Mouse (Mus musculus) ovary, postnatal 10 days (tissue): Measurements from ENCODE around the gene Cdc27.
"Not testable (repeated sequence)": the region's sequence is repeated elsewhere in the genome, so short reads cannot be mapped to it uniquely, and the experiment has no call there.

Experiments
- DNase-seq: peaks from one replicate; pipeline ENCODE4 v3.0.0; 2022; ENCODE audit warnings: low spot score

The Cdc27 gene

DNA sequence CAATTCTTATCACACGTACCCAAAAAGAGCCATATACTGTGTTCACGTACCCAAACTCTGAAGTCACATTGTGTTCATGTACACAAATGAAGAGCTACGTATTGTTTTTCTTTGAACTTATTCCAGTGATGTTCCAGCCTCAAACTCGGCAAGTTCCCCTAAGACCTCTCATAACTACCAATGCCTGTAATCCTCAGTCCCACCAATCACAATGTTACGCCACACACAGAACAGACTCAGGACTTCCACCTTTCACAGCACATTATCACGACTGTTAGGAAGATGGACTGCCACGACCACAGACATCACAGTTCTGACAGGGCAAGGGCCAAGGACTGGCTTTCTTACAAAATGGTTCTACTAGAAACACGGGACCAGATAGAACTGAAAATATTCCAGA is 20.1 kb upstream of the Cdc27 start:
- not testable (repeated sequence) for DNase-seq

DNA sequence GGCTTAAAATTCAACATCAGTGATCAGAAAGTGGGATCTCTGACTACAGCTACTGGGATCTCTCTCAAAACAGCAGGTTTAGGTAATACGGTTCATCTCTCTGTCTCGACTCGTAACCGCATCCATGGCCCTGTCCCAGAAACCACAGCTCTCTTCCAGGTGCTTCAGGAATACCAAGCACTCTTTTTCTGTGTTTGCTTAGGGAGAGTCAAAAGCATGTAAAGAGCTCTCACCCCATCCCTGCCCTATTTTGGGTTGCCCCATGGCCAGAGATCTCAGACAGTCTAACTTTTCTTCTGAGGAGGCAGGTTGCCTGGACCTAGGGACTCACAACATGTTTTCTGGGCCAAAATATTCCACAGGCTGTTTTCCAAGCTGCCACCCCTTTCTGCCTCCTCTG is 17.9 kb upstream of the Cdc27 start:
- DNase-seq: no peak

DNA sequence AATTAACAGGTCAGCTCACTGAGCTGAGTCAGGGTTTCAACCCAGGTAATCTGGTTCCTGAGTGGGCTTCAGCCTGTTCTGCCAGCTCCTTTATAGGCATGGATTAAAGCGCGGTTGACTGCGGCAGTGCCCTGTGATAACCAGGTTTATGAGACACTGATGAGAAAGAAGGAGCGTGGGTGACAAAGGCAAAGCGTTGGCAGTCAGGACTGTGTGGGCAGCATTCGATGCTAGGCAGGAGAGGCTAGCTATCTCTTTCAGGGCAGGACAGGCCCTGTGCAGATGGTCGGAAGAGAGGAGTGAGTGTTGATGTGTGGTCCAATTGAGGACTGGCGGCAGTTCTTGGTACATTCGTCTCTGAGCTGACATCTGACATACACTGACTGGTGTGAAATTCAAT is 17.3 kb upstream of the Cdc27 start:
- no peak for DNase-seq

DNA sequence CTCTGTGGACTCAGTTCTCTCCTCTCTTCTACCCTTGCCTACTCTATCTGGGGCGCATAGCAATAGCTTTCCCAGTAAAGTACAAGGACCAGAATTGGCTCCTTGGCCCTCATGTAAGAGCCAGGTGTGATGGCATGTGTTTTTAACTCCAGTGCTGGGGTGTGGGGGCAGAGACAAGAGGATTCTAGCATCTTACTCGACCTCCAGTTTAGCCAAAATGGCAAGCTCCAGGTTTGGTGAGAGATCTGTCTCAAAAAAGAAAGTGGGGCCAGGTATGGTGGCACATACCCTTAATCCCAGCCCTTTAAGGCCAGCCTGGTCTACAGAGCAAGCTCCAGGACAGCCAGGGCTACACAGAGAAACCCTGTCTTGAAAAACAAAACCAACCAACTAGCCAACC is 16.4 kb upstream of the Cdc27 start:
- DNase-seq: no peak

DNA sequence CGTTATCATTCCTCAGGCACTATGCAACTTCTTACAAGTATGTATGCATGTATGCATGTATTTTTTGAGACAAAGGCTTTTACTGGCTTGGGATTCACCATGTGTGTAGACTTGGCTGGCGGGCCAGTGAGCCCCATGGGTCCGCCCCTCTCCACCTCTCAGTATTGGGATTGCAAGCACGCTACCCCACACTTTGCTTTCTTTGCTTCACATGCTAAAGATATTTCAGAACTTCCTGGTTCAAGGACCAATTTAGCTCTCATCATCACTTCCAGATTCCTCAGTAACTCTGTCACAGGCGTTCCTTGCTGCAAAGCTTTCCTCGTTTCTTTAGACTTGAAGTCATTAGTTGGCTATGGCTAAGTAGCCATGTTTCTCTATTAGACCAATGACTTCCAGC is 15.7 kb upstream of the Cdc27 start:
- no peak for DNase-seq

DNA sequence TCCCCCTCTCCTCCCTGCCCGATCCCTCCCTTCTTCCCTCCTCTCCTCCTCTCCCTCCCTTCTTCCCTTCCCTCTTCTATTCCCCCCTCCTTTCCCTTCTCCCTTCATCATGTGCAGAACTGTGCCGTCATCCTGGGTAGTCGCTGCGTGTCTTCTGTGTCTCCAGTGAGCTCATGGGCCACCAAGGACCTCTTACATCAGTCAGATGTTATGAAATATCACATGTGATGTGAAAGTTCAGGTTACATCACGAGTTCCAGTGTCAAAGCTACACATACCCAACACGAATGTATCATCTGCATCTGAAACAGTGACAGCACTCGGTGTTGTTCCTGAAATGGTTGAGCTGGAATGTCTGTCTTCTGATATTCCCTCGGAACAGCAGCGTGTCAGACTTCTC is 14.8 kb upstream of the Cdc27 start:
- DNase-seq: no peak

DNA sequence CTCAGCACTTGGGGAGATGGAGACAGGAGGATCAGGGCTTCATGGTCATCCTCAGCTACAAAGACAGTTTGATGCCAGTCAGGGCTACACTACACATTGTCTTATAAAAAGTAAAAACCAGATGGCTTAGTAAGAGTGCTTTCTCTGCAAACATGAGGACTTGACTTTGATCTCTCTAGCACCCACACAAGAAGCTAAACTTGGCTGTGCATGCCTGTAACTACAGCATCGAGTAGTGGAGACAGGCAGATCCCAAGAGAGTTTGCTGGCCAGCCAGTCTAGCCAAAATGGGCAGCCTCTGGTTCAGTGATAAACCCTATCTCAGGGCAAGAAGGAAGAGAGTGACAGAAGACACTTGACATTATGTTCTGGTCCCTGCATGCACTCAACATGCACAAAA is 13.1 kb upstream of the Cdc27 start:
- DNase-seq: no peak

DNA sequence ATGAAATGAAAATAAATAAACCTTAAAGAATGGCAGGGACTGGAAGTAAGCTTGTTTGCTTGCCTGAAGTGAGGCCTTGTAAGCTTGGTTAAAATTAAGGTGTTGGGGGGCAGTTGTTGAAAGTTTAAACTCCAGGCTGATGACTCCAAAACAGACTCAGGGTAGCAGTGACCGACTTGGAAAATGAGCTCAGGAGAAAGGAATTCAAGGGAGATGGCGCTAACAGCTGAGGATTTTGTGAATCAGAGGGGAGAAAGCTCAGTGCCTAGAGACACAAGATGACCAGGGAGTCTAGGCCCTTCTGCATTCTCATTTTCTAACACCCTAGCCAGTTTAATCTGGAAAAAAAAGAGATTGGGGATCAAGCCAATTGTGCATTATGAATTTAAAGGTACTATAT is 10.6 kb upstream of the Cdc27 start:
- no peak for DNase-seq

DNA sequence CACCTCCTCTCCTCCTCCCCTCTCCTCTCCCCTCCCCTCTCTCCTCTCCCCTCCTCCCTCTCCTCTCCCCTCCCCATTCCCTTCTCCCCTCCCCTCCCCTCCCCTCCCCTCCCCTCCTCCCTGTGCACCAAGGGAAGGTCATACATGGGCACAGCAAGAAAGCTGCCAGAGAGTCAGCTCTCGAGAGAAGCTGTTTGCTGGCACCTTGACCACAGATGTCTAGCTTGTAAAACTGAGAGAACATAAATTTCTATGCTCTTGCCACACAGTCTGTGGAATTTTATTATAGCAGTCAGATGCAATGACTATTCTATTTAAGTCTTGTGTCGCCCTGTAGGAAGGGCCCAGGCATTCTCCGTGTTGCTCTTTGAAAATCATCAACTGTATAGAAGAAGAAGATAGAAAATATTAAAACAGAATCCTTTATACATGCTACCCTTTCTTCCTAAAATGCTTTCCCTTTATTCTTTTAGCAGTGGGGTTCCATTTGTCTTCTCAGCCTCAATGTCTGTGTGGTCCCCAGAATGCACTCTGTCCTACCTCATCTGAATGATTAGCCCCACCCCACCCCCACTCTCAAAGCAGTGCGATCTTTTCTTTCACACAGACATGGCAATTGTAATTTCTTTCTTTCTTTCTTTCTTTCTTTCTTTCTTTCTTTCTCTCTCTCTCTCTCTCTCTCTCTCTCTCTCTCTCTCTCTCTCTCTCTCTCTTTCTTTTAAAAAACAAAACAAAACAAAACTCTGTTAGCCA is 8.4 kb upstream of the Cdc27 start:
- DNase-seq: no peak

DNA sequence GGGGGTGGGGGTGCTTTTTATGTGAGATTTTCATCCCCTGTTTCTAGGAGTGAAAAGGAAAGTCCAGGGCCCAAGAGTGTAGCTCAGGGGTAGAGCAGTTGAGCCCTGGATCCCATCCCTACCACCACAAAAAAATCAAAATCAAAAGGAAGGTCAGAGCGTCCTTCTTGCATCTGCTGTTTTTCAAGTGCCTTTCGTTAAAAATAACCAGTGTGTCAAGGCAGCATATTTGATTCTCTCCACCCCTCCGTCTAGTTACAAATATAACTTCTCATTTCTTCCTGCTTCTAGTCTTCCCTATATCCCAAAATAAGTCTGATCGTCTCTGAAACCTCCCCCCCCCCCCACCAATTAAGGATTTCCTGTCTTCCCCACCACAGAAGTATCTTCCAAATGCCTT is 7.6 kb upstream of the Cdc27 start:
- no peak for DNase-seq

DNA sequence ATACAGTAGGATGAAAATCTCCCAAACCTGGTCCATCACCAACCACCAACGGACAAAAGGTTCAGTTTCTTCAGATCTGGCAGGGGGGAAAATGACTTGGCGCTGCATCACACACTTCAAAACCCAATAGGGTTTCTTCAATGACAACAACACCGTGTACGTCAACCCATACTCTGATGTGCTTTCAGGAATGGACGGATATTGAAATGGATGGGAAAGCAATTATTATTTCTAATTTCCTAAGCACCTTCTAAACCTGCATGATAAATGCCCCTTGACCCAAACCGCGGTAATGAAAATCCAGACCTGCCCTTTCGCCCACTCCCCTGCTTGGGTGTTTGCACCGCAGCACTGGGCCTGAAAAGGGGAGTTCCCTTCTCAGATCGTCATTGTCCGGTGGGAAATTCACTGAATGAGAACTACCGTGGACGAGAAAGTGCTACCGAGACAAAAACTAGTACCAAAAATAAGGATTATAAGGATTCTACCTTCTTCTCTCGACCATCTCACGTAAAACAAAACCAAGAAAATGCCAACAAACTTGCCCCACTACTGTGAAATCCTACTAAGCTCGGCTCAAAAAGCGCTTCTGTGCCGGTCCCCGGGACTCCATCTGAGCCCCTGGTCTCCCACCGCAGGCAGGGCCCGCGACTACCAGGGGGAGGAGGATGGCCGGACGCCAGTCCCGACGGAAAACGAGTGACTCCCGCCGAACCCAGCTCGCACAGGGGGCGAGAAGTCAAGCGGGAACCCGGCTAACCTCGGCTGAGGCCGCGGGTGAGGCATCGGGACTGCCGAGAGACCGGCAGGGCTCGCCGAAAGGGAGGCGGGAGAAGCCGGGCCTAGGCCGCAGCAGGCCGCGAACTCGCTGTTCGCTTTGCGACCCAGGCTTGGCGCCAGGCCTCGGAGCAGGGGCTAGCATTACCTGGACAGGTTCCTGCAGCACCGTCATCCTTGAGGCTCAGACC is 698 bp downstream of the Cdc27 start:
- peak; percentile 7 for DNase-seq

DNA sequence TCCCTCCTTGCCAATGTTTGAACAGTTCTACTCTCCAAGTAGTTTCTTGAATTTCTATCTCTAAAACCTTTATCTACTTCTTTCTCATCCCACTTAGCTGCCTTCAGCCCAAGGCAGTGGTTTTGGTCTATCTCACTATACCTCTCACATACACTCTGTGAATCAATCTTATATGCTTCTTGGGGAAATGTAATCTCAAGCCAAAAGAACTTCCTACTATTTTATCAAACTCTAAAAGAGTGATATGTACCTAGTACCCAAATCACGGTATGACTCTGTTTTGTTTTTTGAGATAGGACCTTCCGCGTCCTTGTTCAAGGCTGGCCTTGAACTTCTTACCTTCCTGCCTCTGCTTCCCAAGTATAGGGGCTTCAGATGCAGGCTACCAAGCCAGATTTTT is 2.9 kb downstream of the Cdc27 start:
- no peak for DNase-seq

DNA sequence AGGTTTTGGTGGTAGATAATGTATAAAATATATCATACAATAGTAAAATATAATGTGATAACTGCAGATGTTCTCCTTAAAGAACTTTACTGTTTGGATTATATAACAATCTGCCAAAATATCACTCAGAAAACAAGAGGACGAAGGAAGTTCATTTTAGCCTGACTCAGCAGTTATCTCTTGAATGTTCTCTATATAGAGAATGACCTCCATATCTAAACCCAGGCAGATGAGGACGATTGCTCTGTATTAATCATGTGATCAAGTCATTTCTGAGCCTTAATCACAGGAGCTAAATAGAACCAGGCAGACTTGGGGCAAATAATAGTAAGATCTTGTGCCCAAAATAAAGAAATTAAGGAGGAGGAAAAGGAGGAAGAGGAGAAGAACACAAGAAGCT is 5.9 kb downstream of the Cdc27 start:
- DNase-seq: no peak

DNA sequence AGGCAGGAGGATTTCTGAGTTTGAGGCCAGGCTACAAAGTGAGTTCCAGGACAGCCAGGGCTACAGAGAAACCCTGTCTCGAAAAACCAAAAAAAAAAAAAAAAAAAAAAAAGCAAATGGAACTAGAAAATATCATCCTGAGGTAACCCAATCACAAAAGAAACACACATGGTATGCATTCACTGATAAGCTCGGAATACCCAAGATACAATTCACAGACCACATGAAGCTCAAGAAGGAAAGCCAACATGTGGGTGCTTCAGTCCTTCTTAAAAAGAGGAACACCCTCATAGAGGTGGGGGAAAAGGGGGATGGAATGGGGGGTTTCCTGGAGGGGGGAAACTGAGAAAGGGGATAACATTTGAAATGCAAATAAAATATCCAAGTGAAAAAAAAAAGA is 7.1 kb downstream of the Cdc27 start:
- DNase-seq: not testable (repeated sequence)

DNA sequence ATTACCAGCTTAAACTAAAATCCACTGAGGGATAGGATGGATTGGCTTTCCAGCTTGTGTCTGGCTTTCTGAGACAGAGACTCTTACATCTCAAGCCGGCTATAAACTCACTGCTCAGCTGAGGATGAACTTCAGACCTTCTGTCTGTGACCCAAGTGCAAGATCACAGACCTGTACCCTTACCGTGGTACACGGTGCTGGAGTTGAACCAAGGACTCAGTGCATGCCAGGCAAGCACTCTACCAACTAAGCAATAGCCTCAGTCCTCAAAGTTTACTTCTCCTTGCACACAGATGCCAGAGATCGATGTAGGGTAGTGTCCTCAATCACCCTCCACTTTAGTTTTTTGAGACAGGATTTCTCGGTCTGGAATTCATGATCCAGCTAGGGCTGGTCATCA is 10.6 kb downstream of the Cdc27 start:
- DNase-seq: no peak

DNA sequence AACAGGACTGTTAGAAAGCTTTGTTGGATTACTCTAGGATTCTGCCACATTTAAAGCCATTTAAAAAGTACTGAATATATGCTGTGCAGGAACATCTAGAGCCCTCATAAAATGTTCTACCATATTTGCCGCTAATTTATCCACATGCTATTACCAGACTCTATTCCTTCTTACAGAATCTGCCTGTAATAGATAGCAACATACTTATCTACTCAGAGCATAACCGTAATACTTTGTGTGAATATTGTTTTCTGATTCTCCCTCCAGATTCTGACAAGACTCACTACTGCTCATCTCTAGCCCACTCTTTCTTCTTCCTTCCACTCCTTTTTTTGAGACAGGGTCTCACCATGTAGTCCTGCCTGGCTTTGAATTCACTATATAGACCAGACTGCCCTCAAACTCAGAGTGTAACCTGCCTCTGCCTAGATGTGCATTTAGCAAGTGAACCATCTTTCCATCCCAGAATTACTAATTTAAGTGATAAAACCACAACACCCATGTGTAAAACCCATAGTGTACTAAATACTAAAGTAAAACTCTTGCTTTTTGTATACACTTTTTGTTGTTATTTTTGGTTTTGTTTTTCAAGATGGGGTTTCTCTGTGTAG is 12.4 kb downstream of the Cdc27 start:
- no peak for DNase-seq

DNA sequence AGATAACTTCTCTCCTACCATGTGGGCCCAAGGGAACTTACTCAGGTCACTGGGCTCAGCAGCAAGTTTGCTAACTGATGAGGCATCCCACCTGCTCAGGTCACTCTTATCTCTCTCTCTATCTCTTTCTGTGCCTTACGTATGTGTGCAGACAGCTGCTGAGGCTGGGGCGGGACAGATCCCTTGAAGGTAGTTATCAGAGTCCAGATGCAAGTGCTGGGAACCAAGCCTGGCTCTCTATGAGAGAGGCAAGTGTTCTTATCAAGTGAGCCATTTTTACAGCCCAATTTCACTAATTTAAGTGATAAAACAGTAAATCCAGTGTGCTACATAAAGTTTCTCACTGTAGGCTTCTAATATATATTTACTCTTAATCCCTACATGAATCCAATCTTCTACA is 13.6 kb downstream of the Cdc27 start:
- no peak for DNase-seq

DNA sequence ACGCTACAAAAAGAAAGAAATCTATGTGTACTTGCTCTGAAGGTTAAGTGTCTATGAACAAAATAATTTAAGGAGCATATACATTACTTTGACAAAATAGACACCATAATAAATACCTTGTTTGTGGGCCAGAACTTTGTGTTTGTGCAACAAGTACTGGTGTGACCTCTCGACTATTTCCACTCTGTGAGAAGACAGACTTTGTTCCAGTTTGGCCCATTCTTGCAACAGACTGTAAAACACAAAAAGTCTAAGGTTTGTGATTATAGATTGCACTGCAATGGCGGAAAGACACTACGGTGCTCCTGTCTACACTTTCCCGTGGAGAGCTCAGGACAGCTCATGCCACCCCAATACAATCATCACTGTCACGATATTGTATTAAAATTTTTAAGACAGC is 24.5 kb downstream of the Cdc27 start:
- DNase-seq: no peak

DNA sequence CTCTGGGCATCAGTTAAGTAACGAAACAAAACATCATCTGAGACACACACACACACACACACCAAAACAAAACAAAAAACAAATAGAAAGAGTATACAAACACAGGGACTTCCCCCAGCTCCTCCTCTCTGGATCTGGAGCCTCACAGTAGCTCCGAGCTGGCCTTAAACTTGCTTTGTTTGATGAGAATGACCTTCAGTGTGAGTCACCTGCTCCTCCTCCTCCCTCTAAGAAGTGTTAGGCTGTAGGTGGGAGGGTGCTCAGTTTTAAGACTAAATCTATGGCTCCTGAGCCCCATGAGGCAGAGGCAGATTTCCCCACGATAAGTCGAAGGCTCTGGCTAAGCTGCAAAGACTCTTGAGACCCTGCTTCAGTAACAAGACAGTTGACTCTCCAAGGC is 38.0 kb downstream of the Cdc27 start:
- no peak for DNase-seq

DNA sequence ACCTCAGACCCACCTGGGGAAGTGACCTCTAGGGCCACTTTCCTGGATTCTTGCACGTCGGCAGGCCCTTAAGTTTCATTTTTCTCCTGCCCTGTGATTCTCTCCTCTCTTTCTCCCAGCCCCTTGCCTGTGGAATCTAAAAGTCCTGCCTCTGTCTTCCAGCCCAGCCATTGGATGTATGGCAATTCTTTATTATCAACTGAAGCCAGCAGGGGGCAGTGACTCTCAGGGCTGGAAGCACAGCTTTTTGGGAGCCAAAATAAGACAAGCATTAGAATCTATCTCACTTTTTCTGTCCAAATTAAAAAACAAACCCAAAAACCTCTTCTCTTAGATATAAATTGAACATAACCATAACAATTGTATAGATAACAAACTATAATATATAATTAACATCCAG is 39.8 kb downstream of the Cdc27 start:
- no peak for DNase-seq

DNA sequence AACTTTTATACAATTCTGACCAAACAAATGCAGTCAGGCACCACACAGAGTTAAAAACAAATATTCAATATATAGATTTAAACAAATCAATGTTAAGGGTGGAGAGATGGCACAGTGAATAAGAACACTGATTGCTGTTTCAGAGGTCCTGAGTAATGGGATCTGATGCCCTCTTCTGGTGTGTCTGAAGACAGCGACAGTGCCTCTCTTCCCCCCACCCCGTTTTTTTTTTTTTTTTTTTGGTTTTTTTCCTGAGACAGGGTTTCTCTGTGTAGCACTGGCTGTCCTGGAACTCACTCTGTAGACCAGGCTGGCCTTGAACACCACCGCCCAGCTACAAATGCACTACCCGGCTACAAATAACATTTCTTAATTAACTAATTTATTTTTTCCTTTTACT is 42.0 kb downstream of the Cdc27 start:
- no peak for DNase-seq

DNA sequence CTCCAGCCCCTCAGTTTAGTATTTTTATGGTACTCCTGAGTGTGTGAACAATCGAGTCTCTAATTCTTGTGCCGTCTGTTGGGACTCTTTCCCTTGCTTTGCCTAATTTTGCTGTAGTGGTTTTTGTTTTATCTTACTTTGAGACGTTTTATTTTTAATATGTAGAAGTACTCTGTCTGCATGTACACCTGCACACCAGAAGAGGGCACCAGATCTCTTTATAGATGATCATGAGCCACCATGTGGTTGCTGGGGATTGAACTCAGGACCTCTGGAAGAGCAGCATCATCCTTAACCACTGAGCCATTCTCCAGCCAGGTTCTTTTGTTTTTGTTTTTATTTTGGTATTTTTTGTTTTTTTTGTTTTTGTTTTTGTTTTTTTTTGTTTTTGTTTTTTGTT is 62.1 kb downstream of the Cdc27 start:
- no peak for DNase-seq

DNA sequence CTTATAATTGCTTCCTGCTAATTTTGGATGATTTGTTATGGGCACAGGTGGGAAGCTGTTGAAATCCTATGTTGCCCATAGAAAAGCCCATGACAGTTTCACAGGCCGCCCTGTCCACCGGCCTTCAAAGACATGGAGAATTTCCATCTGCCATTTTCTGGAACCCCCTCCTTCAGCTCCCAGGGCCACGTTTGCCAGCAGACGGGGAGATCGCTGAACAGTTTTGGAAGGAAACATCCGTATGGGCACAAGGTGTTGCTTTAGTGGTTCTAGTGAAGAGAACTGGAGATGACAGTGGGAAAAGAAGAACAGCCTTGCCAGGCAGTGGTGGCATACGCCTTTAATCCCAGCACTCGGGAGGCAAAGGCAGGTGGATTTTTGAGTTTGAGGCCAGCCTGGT is 68.4 kb downstream of the Cdc27 start:
- DNase-seq: no peak
